ENCODE assay signal across 13 mouse cellular contexts in the genomic region with DNA sequence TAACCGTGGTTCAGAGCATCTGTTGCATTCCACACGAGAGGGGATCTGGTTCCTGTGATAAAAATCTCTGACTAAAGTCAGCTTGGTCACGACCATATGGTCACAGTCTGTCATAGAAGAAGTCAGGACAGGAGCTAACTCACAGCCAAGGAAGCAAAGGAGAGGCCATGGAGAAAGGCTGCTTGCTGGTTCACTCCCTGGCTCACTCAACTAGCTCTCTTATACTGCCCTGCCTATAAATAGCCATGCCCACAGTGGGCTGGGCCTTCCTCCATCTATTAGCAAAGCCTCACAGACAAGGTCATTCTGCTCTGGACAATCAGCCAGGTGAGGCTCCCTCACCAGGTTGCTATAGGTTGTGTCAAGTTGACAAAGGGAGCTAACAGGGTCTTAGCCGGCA.
DNase-seq lines count a peak whose midpoint lies in the region; TF ChIP-seq lines count a peak whose summit lies in the region.
"Had no signal": no experiment of that assay in that cellular context is flagged by ENCODE, and none has a peak within 500 bp of the region (broad histone marks: within the 10 kb centered on the region; RNA-seq: fewer than 3 reads in every experiment).

No protein-coding gene starts in this region.

- no peak overlapping the region for H3K4me3 ChIP-seq in left cerebral cortex, adult 2 months
- H3K4me3 ChIP-seq: embryonic facial prominence, embryonic 13.5 days; liver, embryonic 13.5 days; midbrain, embryonic 10.5 days had no signal

- no peak for DNase-seq in left cerebral cortex, adult 2 months (ENCODE audit: extremely low spot score in 1 of 2, low spot score in 2 of 2)
- DNase-seq in left cerebral cortex, postnatal 4 days = no peak
- DNase-seq in cerebellum, adult 18-20 months = peak; percentile 47 to 56
- peak; percentile 64 to 67 for DNase-seq in cerebellum, postnatal 25 days
- peak; percentile 19 for DNase-seq in kidney, postnatal 10 days
- DNase-seq in frontal cortex, adult 2 months (ENCODE audit: extremely low spot score in 1 of 2, low spot score in 1 of 2) = no peak
- no peak for DNase-seq in thymus, postnatal 4 days
- DNase-seq: adrenal gland, postnatal 25 days; gastrocnemius, postnatal 10 days; heart, postnatal 14 days; liver, embryonic 13.5 days had no signal

- no peak for TF ChIP-seq CTCF in left cerebral cortex, adult 2 months (IDR thresholded peaks at IDR 0.05)

- intact Hi-C loops in left cerebral cortex, adult 2 months (cut with DNase I) = loop anchor here (2.0 kb wide), 1 partner anchor 112 kb away; no protein-coding TSS in a partner anchor
- intact Hi-C loops in left cerebral cortex, postnatal 4 days (cut with DNase I) = no loop called here

- peak overlapping the region; percentile 67 for H3K27ac ChIP-seq in left cerebral cortex, adult 2 months
- H3K27ac ChIP-seq: embryonic facial prominence, embryonic 13.5 days; liver, embryonic 13.5 days; midbrain, embryonic 10.5 days had no signal

Comparison
In these comparisons a context has a peak if more than half of its experiments do, and no peak if none do; other contexts are left out.
1. DNase-seq: peak in cerebellum, adult 18-20 months (2 of 2), cerebellum, postnatal 25 days (2 of 2) and kidney, postnatal 10 days (single experiment); none in left cerebral cortex, adult 2 months (0 of 2), left cerebral cortex, postnatal 4 days (single experiment), frontal cortex, adult 2 months (0 of 2) and thymus, postnatal 4 days (single experiment).